Mouse (Mus musculus) limb, embryonic 11.5 days (tissue): Measurements from ENCODE around the gene Gtf2f2. TPM values are rescaled to one million over a fixed set of nuclear protein-coding genes. Genes with fewer than 3 reads are reported as not detected.

Source experiments
- ATAC-seq: fragments of 200-750 bp; cut with Nextera tagmentation; 2 replicates; pipeline ENCODE4 v1.8.0; 2017; ENCODE audit warnings: low read depth; ENCODE audit not compliant: insufficient number of reproducible peaks, low FRiP score, low TSS enrichment
- DNase-seq: peaks from one replicate; pipeline ENCODE4 v3.0.0-alpha.2; 2015; ENCODE audit warnings: low spot score
- H3K27ac ChIP-seq: fragments of 300-500 bp; sonication (generic); replicated peaks from 2 replicates; pipeline ENCODE4 v1.5.1; 2014; ENCODE audit warnings: low read depth, mild to moderate bottlenecking, low read length
- H3K27me3 ChIP-seq: fragments of 300-500 bp; sonication (generic); 2 replicates; pipeline ENCODE4 v1.6.1; 2014; ENCODE audit warnings: mild to moderate bottlenecking, low read length, mixed read lengths; ENCODE audit not compliant: control insufficient read depth, insufficient read depth
- H3K36me3 ChIP-seq: fragments of 300-500 bp; sonication (generic); 2 replicates; pipeline ENCODE4 v1.6.1; 2014; ENCODE audit warnings: mild to moderate bottlenecking, low read length, moderate library complexity, mixed read lengths; ENCODE audit not compliant: control insufficient read depth, insufficient read depth
- H3K4me1 ChIP-seq: fragments of 300-500 bp; sonication (generic); 2 replicates; pipeline ENCODE4 v1.6.1; 2014; ENCODE audit warnings: low read length, mixed read lengths; ENCODE audit not compliant: control insufficient read depth, insufficient read depth
- H3K4me2 ChIP-seq: fragments of 300-500 bp; sonication (generic); 2 replicates; pipeline ENCODE4 v1.6.1; 2014; ENCODE audit warnings: low read depth, mild to moderate bottlenecking, moderate library complexity; ENCODE audit not compliant: severe bottlenecking
- H3K4me3 ChIP-seq: fragments of 300-500 bp; sonication (generic); 2 replicates; pipeline ENCODE4 v1.5.1; 2014; ENCODE audit warnings: low read depth, low read length
- H3K9ac ChIP-seq: fragments of 300-500 bp; sonication (generic); 2 replicates; pipeline ENCODE4 v1.6.1; 2014; ENCODE audit warnings: mild to moderate bottlenecking, low read length
- H3K9me3 ChIP-seq: fragments of 300-500 bp; sonication (generic); 2 replicates; pipeline ENCODE4 v1.6.1; 2016; ENCODE audit warnings: low read length; ENCODE audit not compliant: control insufficient read depth
- WGBS: fragments of 180-500 bp; shearing (Covaris S2); extraction: QIAGEN DNeasy Blood & Tissue Kit; methylation state at CpG from one replicate; pipeline ENCODE4 v1.1.7; 2014; 5-methylcytosine and 5-hydroxymethylcytosine counted together
- polyA plus RNA-seq: library from polyadenylated mRNA; unstranded; fragments of >200 nt; fragmentation: Nextera tagmentation; extraction: Ambion mirVana; gene quantifications from 2 replicates; pipeline ENCODE4 v1.2.1, GENCODE M21; 2014

Gene Gtf2f2
- polyA plus RNA-seq, 1 experiment from 2014 or later: 60.9 TPM

DNA sequence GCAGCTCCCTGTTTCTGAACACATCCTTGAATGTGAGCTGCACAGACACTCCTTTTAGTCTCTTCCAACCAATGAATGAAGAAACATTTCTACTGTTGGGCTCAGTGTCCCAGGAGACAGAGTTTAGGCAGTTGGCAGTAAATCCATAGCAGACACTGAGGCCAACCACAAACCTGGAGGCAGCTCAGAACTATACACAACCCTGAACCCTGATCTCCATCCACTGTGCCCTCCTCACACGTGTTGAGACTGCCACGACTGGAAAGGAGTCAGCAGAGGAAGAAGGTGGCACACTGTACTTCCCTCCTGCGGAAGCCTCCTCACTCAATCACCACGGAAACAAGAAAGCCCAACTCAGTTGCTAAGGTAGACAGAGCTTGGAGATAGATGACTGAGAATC is 25.6 kb downstream of the Gtf2f2 start:
- Histone ChIP-seq H3K4me1 (0 out of 2 replicates have a peak, but pooled peaks cover 3% of the 10 kb centered on the region), H3K4me3 (no peak overlapping the region), H3K27me3 (no peaks in the 10 kb centered on the region), H3K9me3 (no peaks in the 10 kb centered on the region), H3K27ac (no peak overlapping the region), H3K36me3 (no peaks in the 10 kb centered on the region), H3K9ac (no peak overlapping the region), H3K4me2 (no peak overlapping the region)
- no peak for DNase-seq
- no peak for ATAC-seq
- 70% methylated on average over 4 of the region's 4 CpGs for WGBS

DNA sequence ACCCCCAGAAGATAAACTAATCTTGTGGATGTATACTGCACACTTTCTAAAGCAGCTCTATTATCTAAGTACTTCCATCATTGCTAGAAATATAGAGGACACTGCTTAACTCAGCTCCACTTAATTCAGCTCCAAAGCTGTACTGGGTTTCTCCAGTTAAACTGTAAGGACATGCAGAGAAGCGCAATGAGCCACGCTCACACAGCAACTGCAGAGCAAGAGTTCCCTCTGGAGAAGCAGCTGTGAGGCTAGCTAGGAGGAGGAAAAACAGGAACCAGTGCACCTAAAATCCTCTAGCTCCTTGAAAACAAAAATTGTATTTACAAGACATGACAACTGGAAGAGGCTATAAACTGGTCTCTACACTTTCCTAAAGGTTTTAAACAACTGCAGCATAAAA is 26.8 kb downstream of the Gtf2f2 start:
- DNase-seq (no peak), ATAC-seq (no peak)
- Histone ChIP-seq H3K4me1 (0 out of 2 replicates have a peak, but pooled peaks cover 3% of the 10 kb centered on the region), H3K36me3 (no peaks in the 10 kb centered on the region), H3K4me3 (no peak overlapping the region), H3K9me3 (no peaks in the 10 kb centered on the region), H3K4me2 (no peak overlapping the region), H3K27ac (no peak overlapping the region), H3K9ac (no peak overlapping the region), H3K27me3 (no peaks in the 10 kb centered on the region)
- WGBS: 89% methylated on average over 2 of the region's 2 CpGs

DNA sequence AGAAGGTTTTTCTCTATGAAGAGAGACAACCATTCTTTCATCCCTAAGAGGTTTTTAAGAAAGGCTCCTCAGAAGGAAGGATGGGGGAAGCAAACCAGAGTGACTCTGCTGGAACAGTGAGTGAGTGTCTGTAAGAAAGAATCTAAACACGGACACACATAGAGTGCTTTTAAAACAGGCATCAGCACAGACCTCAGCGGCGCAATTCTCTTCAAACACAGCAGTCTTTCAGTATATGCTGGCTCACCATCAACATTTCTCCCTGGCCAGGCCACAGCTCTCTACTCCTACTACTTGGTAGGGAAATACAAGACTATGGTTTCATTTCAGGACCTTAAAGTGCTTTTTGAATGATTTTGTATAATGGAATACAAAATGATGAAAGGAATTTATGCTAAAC is 29.4 kb downstream of the Gtf2f2 start:
- ATAC-seq (no peak), DNase-seq (no peak)
- Histone ChIP-seq H3K27me3 (no peaks in the 10 kb centered on the region), H3K4me2 (no peak overlapping the region), H3K36me3 (no peaks in the 10 kb centered on the region), H3K4me1 (0 out of 2 replicates have a peak, but pooled peaks cover 3% of the 10 kb centered on the region), H3K4me3 (no peak overlapping the region), H3K9ac (no peak overlapping the region), H3K9me3 (no peaks in the 10 kb centered on the region), H3K27ac (no peak overlapping the region)
- WGBS: 91% methylated on average over 3 of the region's 3 CpGs

DNA sequence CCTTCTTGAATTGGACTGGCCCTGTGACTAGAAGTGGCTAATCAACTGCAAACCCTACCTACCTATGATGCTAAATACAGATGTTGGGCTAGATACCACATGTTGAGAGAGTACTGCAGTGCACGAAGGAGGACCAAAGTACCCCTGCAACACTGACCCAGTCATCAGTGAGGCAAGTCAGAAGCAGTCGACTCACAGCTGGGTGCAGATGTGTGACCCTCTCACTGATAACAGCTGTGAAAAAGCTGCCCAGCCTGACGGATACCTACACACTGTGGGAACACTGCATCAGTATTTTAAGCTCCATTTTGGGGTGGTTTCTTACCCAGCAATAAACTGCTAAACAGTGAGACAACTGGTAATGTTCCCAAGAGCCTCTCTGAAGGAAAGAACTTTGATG is 34.6 kb downstream of the Gtf2f2 start:
- Histone ChIP-seq H3K4me1 (no peaks in the 10 kb centered on the region), H3K4me2 (no peak overlapping the region), H3K36me3 (no peaks in the 10 kb centered on the region), H3K9ac (no peak overlapping the region), H3K27me3 (no peaks in the 10 kb centered on the region), H3K9me3 (no peaks in the 10 kb centered on the region), H3K4me3 (no peak overlapping the region), H3K27ac (no peak overlapping the region)
- 47% methylated on average over 3 of the region's 3 CpGs for WGBS
- DNase-seq (no peak), ATAC-seq (no peak)

DNA sequence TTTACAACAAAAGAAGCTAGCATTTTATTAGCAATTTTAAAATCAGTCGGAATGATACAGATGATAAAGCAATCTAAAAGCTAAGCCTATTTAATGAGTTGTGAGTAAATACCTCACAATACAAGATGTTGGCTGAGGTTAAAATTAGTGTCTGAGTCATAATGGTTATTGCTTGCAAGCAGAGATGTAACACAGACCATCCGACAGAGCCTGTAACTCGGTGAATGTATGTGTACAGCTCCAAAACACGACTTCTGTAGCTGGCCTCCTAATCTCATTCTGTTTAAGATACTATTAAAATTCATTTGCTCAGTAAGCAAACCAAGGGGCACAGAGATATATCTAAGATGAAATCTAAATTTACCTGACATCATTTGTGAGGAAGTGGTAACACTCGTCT is 43.4 kb downstream of the Gtf2f2 start:
- H3K4me1 ChIP-seq: no peaks in the 10 kb centered on the region
- WGBS: 71% methylated on average over 5 of the region's 5 CpGs
- H3K4me3 ChIP-seq: no peak overlapping the region
- no peak for ATAC-seq
- no peak overlapping the region for H3K27ac ChIP-seq
- H3K9me3 ChIP-seq: no peaks in the 10 kb centered on the region
- no peaks in the 10 kb centered on the region for H3K36me3 ChIP-seq
- no peaks in the 10 kb centered on the region for H3K27me3 ChIP-seq
- DNase-seq: no peak
- no peak overlapping the region for H3K9ac ChIP-seq
- H3K4me2 ChIP-seq: no peak overlapping the region

DNA sequence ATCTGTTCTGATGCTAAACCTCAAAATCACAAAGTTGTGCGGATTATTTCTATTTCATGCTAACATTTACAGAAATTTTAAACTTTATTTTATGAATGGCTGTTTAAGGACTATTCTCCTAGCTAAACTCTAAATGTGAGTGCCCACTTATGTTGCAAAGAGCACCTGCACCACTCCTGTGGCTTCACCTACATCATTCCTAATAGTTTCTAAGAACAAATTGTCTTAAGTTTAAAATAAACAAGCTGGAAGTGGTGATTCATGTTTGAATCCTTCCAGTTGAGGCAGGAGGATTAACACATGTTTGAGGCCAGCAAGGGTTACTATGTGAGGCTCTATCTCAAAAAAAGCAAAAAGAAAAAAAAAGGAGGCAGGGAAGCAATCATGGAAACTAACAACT is 46.2 kb downstream of the Gtf2f2 start:
- Histone ChIP-seq H3K4me3 (no peak overlapping the region), H3K27me3 (no peaks in the 10 kb centered on the region), H3K27ac (no peak overlapping the region), H3K9ac (no peak overlapping the region), H3K9me3 (no peaks in the 10 kb centered on the region), H3K4me2 (no peak overlapping the region), H3K36me3 (no peaks in the 10 kb centered on the region), H3K4me1 (no peaks in the 10 kb centered on the region)
- WGBS: 93% methylated on average over 1 of the region's 1 CpGs
- no peak for DNase-seq
- no peak for ATAC-seq

DNA sequence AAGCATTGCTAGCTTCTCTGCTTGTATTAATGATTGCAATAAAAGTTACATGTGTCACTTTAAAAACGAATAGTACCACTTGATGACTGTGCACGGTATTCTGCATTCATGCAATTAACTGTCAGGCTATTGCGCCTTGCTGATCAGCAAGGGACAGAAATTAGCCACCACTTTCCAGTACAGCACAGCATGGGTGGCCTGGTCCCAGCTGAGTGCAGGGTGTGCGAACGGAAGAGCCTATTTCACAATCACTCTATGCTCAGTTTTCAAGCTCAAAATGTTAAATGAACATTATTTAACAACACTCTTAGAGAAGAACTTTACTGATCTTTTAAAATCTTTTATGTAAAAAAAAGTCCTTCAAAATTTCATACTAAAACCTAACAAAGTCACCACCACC is 46.7 kb downstream of the Gtf2f2 start:
- no peak overlapping the region for H3K27ac ChIP-seq
- no peak overlapping the region for H3K4me3 ChIP-seq
- H3K4me2 ChIP-seq: no peak overlapping the region
- 67% methylated on average over 5 of the region's 5 CpGs for WGBS
- H3K36me3 ChIP-seq: no peaks in the 10 kb centered on the region
- ATAC-seq (no peak), DNase-seq (no peak)
- H3K4me1 ChIP-seq: no peaks in the 10 kb centered on the region
- H3K27me3 ChIP-seq: no peaks in the 10 kb centered on the region
- H3K9ac ChIP-seq: no peak overlapping the region
- no peaks in the 10 kb centered on the region for H3K9me3 ChIP-seq

DNA sequence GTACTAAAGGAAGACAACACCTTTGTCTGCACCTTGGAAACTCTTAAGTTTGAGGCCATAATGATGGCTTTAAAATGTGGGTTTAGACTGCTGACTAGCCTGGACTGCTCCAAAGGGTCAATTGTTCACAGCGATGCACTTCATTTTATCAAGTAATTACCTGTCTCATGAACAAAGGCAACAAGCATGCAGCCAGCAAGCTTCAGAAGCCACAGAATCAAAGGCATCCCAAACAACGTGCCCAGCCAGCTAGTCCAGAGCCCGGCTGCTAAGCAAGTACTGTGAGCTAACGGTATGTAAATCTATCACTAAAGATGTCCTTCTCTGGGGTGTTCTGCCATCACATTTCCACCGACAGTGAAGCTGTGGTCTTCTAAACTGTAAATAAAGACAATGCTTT is 47.5 kb downstream of the Gtf2f2 start:
- no peaks in the 10 kb centered on the region for H3K9me3 ChIP-seq
- no peak overlapping the region for H3K4me2 ChIP-seq
- H3K4me3 ChIP-seq: no peak overlapping the region
- H3K27me3 ChIP-seq: no peaks in the 10 kb centered on the region
- no peak overlapping the region for H3K9ac ChIP-seq
- no peaks in the 10 kb centered on the region for H3K36me3 ChIP-seq
- 56% methylated on average over 5 of the region's 5 CpGs for WGBS
- no peaks in the 10 kb centered on the region for H3K4me1 ChIP-seq
- ATAC-seq: no peak
- no peak overlapping the region for H3K27ac ChIP-seq
- no peak for DNase-seq

DNA sequence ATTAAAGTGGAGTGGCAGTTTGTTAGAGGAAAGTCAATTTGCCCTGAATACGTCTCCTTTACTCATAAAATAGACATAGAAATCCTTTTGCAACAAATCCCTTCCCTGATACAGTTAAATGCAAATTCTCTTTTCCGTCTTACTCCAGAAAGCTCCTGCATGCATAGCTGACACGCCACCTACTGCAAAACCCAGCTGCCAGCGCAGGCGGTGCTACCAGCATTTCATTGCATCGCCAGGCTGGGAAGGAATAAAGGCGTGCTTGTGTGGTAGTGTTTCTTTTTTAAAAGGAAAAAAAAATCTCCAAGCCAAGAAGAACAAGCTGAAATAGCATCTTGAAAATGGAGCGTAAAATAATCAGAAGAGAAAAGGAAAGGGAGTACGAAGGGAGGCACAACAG is 48.4 kb downstream of the Gtf2f2 start:
- no peaks in the 10 kb centered on the region for H3K36me3 ChIP-seq
- no peaks in the 10 kb centered on the region for H3K9me3 ChIP-seq
- ATAC-seq: no peak
- 90% methylated on average over 9 of the region's 9 CpGs for WGBS
- DNase-seq: no peak
- no peak overlapping the region for H3K27ac ChIP-seq
- no peak overlapping the region for H3K9ac ChIP-seq
- H3K4me2 ChIP-seq: no peak overlapping the region
- H3K4me1 ChIP-seq: no peaks in the 10 kb centered on the region
- no peaks in the 10 kb centered on the region for H3K27me3 ChIP-seq
- H3K4me3 ChIP-seq: no peak overlapping the region
